Mouse (Mus musculus) brain, embryonic 18.5 days (tissue): ENCODE measurements at regions not wholly inside any gene's neighbourhood (a gene's known extent, or its start where the extent isn't known, plus 50 kb on each side); places are given as distances from the start of the nearest gene placed in this dataset.
A peak's percentile ranks its signal among the peaks of the same experiment; 100 is the strongest.

Experiments used
- DNase-seq: peaks from one replicate; pipeline ENCODE4 v3.0.0-alpha.2; 2012; ENCODE audit warnings: low read depth, low spot score

GRCm38 (mm10) chr13:42244240-42245086 is 56.8 kb upstream of the Edn1 start:
- DNase-seq, result peak; percentile 61

- DNase-seq, result no peak
These were observed 55.4 kb upstream of the Edn1 start for GRCm38 (mm10) chr13:42245753-42246409.
